Mouse (Mus musculus) ES-Bruce4 (cell line): ENCODE measurements around the gene Gm29666. TPM values are rescaled to one million over a fixed set of nuclear protein-coding genes. Genes with fewer than 3 reads are reported as not detected.

Experiments used
- H3K27ac ChIP-seq: 2 replicates; pipeline ENCODE4 v1.5.1; 2012; ENCODE audit warnings: low read length, inconsistent platforms; ENCODE audit not compliant: insufficient read depth
- H3K27me3 ChIP-seq: 2 replicates; pipeline ENCODE4 v1.6.1; 2012; ENCODE audit warnings: mild to moderate bottlenecking, low read length, inconsistent platforms; ENCODE audit not compliant: control insufficient read depth, poor library complexity, insufficient read depth, severe bottlenecking
- H3K36me3 ChIP-seq: 2 replicates; pipeline ENCODE4 v1.6.1; 2012; ENCODE audit warnings: inconsistent platforms, mild to moderate bottlenecking, low read length, moderate library complexity; ENCODE audit not compliant: control insufficient read depth, poor library complexity, insufficient read depth, severe bottlenecking
- H3K4me1 ChIP-seq: one replicate; pipeline ENCODE4 v1.8.1; 2011; ENCODE audit warnings: low read length; ENCODE audit not compliant: control insufficient read depth, insufficient read depth
- H3K4me3 ChIP-seq: 2 replicates; pipeline ENCODE4 v1.5.1; 2011; ENCODE audit warnings: low read depth, mild to moderate bottlenecking, low read length
- H3K9ac ChIP-seq: 2 replicates; pipeline ENCODE4 v1.6.1; 2012; ENCODE audit warnings: low read depth, mild to moderate bottlenecking, inconsistent platforms; ENCODE audit not compliant: poor library complexity, severe bottlenecking
- H3K9me3 ChIP-seq: replicated peaks from 2 replicates; pipeline ENCODE4 v1.6.1; 2012; ENCODE audit warnings: mild to moderate bottlenecking, low read length, inconsistent platforms; ENCODE audit not compliant: control insufficient read depth, poor library complexity, insufficient read depth, severe bottlenecking
- CTCF ChIP-seq: IDR thresholded peaks from one replicate; pipeline ENCODE4 v1.8.1; 2011; ENCODE audit warnings: low read depth, low read length
- EP300 ChIP-seq: IDR thresholded peaks from 2 replicates; pipeline ENCODE4 v1.6.1; 2011; ENCODE audit warnings: low read depth, low read length; ENCODE audit not compliant: insufficient read depth
- POLR2A ChIP-seq: IDR thresholded peaks from one replicate; pipeline ENCODE4 v1.8.1; 2011; ENCODE audit warnings: low read length; ENCODE audit not compliant: insufficient read depth
- polyA plus RNA-seq: library from polyadenylated mRNA; stranded (reverse); fragments of >200 nt; gene quantifications from 2 replicates; pipeline ENCODE4 v1.2.4, GENCODE M21; 2011; ENCODE audit warnings: low read depth; ENCODE audit not compliant: missing spikeins, insufficient read depth, insufficient read length

The Gm29666 gene
- polyA plus RNA-seq: 1.1 and 1.2 TPM in 2 replicates

DNA sequence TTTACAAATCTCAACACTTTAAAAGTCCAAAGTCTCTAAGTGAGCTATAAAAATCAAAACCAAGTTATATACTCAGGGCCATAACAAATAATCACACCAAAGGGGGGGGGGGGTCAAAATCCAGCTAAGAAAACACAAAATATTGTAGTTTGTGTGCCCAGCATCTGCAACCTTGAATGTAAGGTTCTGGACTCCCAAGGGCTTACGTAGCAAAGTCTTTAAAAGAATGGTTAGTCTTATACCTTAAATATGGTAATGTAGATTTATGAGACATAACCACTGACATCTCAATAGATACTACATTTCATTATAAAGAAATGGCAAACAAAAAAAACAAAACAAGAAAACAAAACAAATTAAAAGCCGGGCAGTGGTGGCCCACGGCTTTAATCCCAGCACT is at the start of gene Gm29666:
Gene Gm29666, minus strand, starts transcription at position 101 of the 400 bp plus-strand sequence.
- Histone ChIP-seq H3K27ac (no peak within 1 kb of the TSS), H3K4me3 (no peak within 1 kb of the TSS), H3K4me1 (no peaks in the 10 kb centered on the region), H3K9ac (no peak within 1 kb of the TSS), H3K9me3 (no peaks in the 10 kb centered on the region), H3K27me3 (no peaks in the 10 kb centered on the region), H3K36me3 (peaks cover 5% of the 10 kb centered on the region; the same call in 1 of the 2 replicates)
- TF ChIP-seq EP300: no peak
- no peak for TF ChIP-seq CTCF
- TF ChIP-seq POLR2A: no peak

DNA sequence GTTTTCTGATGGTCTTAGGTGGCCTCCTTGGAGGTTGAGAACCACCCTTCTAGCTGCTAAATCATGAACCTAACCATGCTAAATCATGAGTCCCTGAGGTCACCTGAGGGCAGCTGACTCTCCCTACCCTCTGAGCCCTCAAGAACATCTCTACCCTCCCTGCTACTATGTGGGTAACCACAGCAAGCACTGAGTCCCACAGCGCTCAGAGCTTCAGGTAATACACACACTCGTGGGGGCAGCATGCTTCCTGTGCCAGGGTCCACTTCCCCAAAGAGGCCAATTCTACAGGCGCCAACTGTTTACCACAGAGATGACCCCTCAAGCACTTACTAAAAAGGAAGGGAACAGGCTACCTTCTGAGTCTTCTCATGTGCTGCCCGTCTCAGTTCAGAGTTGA is 48.7 kb upstream of the Gm29666 start:
- Histone ChIP-seq H3K27me3 (no peaks in the 10 kb centered on the region), H3K36me3 (no peaks in the 10 kb centered on the region), H3K4me1 (no peaks in the 10 kb centered on the region), H3K4me3 (no peak overlapping the region), H3K9me3 (no peaks in the 10 kb centered on the region), H3K27ac (no peak overlapping the region), H3K9ac (no peak overlapping the region)
- TF ChIP-seq EP300 (no peak), CTCF (no peak), POLR2A (no peak)

DNA sequence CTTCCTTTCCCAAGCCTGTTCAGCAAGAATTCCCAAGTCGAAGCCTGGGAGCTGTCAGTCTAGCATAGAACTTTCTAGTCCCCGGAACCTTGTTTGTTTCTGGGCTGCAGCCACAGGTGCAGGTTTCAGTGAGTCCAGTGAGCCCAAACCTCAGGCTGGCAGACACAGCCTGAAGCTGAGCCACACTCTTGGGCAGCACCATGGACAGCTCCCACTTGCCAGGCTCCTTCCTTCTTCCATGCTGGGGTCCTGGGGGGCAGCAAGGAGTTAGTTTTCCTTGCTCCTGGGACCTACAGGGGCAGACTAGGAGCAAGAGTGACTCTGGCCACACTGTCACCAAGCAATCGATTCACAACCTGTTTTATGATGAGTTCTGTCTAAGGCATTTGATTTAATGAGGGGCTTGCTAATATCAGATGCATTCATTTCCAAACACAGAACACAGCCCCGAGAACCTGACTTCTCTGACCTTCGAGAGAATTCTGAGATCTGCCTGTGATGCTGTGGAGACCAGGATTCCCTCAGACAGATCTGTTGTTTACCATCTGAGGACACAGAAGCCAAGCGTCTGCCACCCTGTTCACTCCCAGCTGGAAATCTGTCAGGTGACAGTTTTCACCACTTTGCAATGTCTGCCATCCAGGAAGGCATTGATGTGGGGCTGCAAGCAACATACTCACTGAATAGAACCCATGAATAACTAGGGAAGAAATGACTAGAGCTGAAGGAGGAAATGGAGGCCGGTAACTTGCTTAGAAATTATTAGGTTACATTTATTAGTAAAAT is 45.9 kb upstream of the Gm29666 start:
- H3K4me1 ChIP-seq: no peaks in the 10 kb centered on the region
- no peak overlapping the region for H3K27ac ChIP-seq
- no peaks in the 10 kb centered on the region for H3K27me3 ChIP-seq
- no peaks in the 10 kb centered on the region for H3K9me3 ChIP-seq
- H3K4me3 ChIP-seq: no peak overlapping the region
- no peaks in the 10 kb centered on the region for H3K36me3 ChIP-seq
- TF ChIP-seq EP300 (no peak), POLR2A (no peak), CTCF (no peak)
- no peak overlapping the region for H3K9ac ChIP-seq

DNA sequence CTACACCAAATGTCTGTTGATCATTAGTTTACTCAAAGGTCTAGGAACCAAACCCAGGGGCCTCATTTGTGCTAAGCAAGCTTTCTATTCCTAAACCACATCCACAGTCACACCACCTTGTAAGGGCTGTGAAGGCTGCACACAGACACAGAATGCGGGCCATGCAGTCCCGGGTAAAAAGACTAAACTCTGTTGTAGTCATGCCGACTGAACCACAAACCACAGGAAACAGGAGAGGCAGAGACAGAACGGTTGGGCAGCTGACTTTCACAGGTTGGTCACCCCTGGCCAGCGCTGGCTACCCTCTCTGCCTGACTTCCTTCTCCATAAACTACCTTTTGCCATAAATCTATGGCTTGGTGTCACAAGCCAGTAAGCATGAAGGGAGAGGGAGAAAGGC is 44.9 kb upstream of the Gm29666 start:
- TF ChIP-seq EP300: no peak
- no peak for TF ChIP-seq POLR2A
- TF ChIP-seq CTCF: no peak
- Histone ChIP-seq H3K4me1 (no peaks in the 10 kb centered on the region), H3K9me3 (no peaks in the 10 kb centered on the region), H3K27me3 (no peaks in the 10 kb centered on the region), H3K4me3 (no peak overlapping the region), H3K9ac (no peak overlapping the region), H3K27ac (no peak overlapping the region), H3K36me3 (no peaks in the 10 kb centered on the region)

DNA sequence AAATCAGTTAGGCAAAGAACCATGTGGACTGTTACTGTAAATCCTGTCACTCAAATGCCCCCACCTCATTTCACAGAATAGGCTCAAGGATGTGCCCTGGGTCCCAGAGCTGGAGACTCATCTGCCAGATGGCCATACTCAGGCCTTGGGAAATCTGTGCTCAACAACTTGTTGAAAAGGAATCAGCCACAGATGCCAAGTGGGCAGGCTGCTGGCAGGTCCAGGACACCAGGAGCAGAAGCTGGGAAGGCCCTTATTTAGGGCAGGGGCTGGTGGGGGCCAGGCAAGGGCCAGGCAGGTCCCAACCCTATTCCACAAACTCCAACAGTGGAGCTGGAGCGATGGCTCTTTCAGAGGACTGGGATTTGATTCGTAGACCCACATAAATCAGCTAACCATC is 42.7 kb upstream of the Gm29666 start:
- H3K4me1 ChIP-seq: no peaks in the 10 kb centered on the region
- no peak overlapping the region for H3K4me3 ChIP-seq
- no peaks in the 10 kb centered on the region for H3K36me3 ChIP-seq
- H3K27me3 ChIP-seq: no peaks in the 10 kb centered on the region
- no peak overlapping the region for H3K27ac ChIP-seq
- H3K9ac ChIP-seq: no peak overlapping the region
- H3K9me3 ChIP-seq: no peaks in the 10 kb centered on the region
- TF ChIP-seq CTCF: no peak
- TF ChIP-seq EP300: no peak
- no peak for TF ChIP-seq POLR2A

DNA sequence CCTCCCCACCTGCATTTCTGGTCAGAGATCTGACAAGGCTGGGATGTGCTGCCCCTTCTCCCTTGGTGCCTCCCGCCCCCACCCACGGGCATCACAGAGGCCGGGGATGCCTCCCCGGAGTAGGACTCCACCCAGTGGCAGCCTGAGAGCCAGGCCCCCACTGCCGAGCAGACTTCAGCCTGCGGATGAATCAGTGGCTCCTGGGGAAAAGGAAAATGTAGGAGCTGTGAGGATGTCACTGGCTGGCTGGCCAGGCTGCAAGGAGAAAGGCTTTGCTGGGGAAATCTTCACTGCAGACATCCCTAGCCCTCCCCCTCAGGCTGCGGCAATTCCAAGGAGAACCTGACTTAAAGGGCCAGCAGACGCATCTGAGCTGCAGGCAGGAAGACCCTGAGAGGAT is 40.9 kb upstream of the Gm29666 start:
- Histone ChIP-seq H3K27me3 (no peaks in the 10 kb centered on the region), H3K4me3 (no peak overlapping the region), H3K27ac (no peak overlapping the region), H3K36me3 (no peaks in the 10 kb centered on the region), H3K9ac (no peak overlapping the region), H3K4me1 (no peaks in the 10 kb centered on the region), H3K9me3 (no peaks in the 10 kb centered on the region)
- no peak for TF ChIP-seq CTCF
